Mouse (Mus musculus) testis, adult 2 months (tissue): ENCODE results near the gene Smarcc1.

Experiments used
- CTCF ChIP-seq: fragments of 200-500 bp; IDR thresholded peaks from 2 replicates; pipeline ENCODE4 v1.5.1; 2012; ENCODE audit warnings: low read depth, mild to moderate bottlenecking, inconsistent platforms, low read length, moderate library complexity; ENCODE audit not compliant: control insufficient read depth, insufficient read depth, insufficient replicate concordance
- POLR2A ChIP-seq: fragments of 200-500 bp; IDR thresholded peaks from 2 replicates; pipeline ENCODE4 v1.6.1; 2012; ENCODE audit warnings: low read depth, mild to moderate bottlenecking, inconsistent platforms, low read length, moderate library complexity; ENCODE audit not compliant: control insufficient read depth

- TF ChIP-seq POLR2A = no peak
- TF ChIP-seq CTCF = no peak
These were observed 741 bp downstream of the Smarcc1 start for GRCm38 (mm10) chr9:110118249-110118648.
